Mouse (Mus musculus) forebrain, embryonic 10.5 days (tissue): Measurements from ENCODE around the gene Ubl5. TPM values are rescaled to one million over a fixed set of nuclear protein-coding genes. Genes with fewer than 3 reads are reported as not detected.
"Not testable (repeated sequence)": the region's sequence is repeated elsewhere in the genome, so short reads cannot be mapped to it uniquely, and the experiment has no call there.

Experiments
- DNase-seq: peaks from one replicate; pipeline ENCODE4 v3.0.0-alpha.2; 2017; ENCODE audit warnings: low spot score; ENCODE audit errors: extremely low spot score
- H3K27ac ChIP-seq: fragments of 300-500 bp; sonication (generic); 2 replicates; pipeline ENCODE4 v1.5.1; 2016; ENCODE audit warnings: mild to moderate bottlenecking
- H3K27me3 ChIP-seq: fragments of 300-500 bp; sonication (generic); 2 replicates; pipeline ENCODE4 v1.6.1; 2016; ENCODE audit warnings: mild to moderate bottlenecking; ENCODE audit not compliant: poor library complexity, severe bottlenecking
- H3K36me3 ChIP-seq: fragments of 300-500 bp; sonication (generic); replicated peaks from 2 replicates; pipeline ENCODE4 v1.6.1; 2016; ENCODE audit warnings: mild to moderate bottlenecking, moderate library complexity
- H3K4me1 ChIP-seq: fragments of 300-500 bp; sonication (generic); 2 replicates; pipeline ENCODE4 v1.6.1; 2016
- H3K4me3 ChIP-seq: fragments of 300-500 bp; sonication (generic); 2 replicates; pipeline ENCODE4 v1.5.1; 2016; ENCODE audit warnings: mild to moderate bottlenecking, moderate library complexity
- H3K9me3 ChIP-seq: fragments of 300-500 bp; sonication (generic); 2 replicates; pipeline ENCODE4 v1.6.1; 2016; ENCODE audit warnings: mild to moderate bottlenecking, moderate library complexity
- WGBS: fragments of 180-500 bp; shearing (Covaris S2); methylation state at CpG from one replicate; pipeline ENCODE4 v1.1.7; 2016; 5-methylcytosine and 5-hydroxymethylcytosine counted together
- polyA plus RNA-seq: library from polyadenylated mRNA; unstranded; fragments of >200 nt; fragmentation: Nextera tagmentation; extraction: Ambion mirVana; gene quantifications from 2 replicates; pipeline ENCODE4 v1.2.1, GENCODE M21; 2016

Ubl5 gene
- 356 and 383 TPM in 2 replicates for polyA plus RNA-seq

DNA sequence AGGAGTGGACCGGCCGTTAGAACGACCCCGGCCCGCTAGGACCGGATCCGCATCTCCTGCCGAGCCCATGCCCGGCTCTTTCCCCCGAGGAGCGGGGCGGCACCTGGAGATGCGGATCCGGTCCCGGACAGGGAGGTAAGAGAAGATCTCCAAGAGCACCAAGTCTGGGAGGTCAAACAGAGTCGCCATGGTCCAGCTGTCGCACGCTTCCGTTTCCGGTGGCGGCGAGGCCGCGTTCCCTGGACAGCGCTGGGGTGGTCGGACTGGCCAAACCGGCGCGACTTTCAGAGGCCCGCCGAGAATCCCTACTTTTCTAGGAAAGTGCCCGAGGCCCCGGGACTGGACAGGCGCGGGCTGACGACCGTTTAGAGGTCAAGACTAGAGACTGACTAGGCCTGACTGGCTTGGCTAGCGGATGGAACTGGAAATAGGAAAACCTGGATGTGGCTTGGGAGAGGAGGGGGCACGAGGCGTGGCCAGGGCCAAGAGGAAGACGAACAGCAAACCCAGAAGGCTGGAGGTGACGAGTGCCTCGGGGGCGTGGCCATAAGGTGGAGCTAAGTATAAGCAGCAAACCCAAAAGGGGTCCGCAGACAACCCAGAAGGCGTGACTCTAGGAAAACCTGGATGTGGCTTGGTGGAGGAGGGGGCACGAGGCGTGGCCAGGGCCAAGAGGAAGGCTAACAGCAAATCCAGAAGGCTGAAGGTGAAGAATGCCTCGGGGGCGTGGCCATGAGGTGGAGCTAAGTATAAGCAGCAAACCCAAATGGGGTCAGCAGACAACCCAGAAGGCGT is at the start of gene Ubl5:
TSS of gene Ubl5 (plus strand) at position 778 of the 795 bp plus-strand sequence.
- DNase-seq = peak; percentile 95
- Histone ChIP-seq H3K27me3 (no peaks in the 10 kb centered on the region), H3K36me3 (peaks cover 36% of the 10 kb centered on the region), H3K4me1 (peaks cover 45% of the 10 kb centered on the region), H3K9me3 (no peaks in the 10 kb centered on the region), H3K4me3 (peak within 1 kb of the TSS; percentile 86), H3K27ac (peak within 1 kb of the TSS; percentile 91)
- under 1% methylated on average over 51 of the region's 51 CpGs for WGBS

DNA sequence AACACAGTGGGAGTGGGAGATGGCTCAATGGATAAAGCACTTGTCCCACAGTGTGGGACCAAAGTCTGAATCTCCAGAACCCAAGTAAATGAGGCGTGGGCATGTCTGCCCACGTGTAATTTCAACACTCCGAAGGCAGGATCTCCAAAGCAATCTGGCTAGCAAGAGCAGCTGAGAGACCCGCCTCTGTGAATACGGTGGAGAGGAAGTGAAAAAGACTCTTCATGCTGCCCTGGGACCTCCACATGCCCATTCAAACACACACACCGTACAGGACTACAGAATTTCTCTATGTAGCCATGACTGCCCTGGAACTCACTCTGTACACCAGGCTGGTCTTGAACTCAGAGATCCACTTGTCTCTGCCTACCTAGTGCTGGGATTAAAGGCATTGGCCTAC is 41.4 kb upstream of the Ubl5 start:
- H3K4me1 ChIP-seq = 0 out of 2 replicates have a peak, but pooled peaks cover under 1% of the 10 kb centered on the region
- 81% methylated on average over 6 of the region's 6 CpGs for WGBS
- no peak for DNase-seq
- H3K27me3 ChIP-seq = no peaks in the 10 kb centered on the region
- no peaks in the 10 kb centered on the region for H3K9me3 ChIP-seq
- no peak overlapping the region for H3K27ac ChIP-seq
- no peak overlapping the region for H3K4me3 ChIP-seq
- H3K36me3 ChIP-seq = peaks cover 13% of the 10 kb centered on the region

DNA sequence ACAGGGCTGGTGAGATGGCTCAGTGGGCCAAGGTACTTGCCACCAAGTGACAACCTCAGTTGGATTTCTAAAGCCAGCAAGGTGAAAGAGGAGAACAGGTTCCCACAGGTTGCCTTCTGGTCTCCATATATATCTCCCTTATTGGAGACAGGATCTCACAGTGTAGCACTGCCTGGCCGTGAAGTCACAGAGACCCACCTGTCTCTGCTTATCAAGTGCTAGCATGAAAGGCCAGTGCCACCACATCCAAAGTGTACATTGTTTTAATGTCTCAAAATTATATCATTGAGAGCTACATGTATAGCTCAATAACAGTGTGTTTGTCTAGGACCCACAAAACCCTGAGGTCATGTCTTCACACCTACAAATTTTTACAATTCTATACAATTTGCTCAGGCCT is 36.4 kb upstream of the Ubl5 start:
- Histone ChIP-seq H3K36me3 (peaks cover 16% of the 10 kb centered on the region), H3K27me3 (no peaks in the 10 kb centered on the region), H3K27ac (0 out of 2 replicates have a peak overlapping the region, but pooled peaks have one; percentile 98), H3K4me1 (peaks cover 11% of the 10 kb centered on the region), H3K4me3 (peak overlapping the region; percentile 81), H3K9me3 (peaks cover 4% of the 10 kb centered on the region; the same call in 1 of the 2 replicates)
- 100% methylated on average over 1 of the region's 1 CpGs for WGBS
- DNase-seq = no peak

DNA sequence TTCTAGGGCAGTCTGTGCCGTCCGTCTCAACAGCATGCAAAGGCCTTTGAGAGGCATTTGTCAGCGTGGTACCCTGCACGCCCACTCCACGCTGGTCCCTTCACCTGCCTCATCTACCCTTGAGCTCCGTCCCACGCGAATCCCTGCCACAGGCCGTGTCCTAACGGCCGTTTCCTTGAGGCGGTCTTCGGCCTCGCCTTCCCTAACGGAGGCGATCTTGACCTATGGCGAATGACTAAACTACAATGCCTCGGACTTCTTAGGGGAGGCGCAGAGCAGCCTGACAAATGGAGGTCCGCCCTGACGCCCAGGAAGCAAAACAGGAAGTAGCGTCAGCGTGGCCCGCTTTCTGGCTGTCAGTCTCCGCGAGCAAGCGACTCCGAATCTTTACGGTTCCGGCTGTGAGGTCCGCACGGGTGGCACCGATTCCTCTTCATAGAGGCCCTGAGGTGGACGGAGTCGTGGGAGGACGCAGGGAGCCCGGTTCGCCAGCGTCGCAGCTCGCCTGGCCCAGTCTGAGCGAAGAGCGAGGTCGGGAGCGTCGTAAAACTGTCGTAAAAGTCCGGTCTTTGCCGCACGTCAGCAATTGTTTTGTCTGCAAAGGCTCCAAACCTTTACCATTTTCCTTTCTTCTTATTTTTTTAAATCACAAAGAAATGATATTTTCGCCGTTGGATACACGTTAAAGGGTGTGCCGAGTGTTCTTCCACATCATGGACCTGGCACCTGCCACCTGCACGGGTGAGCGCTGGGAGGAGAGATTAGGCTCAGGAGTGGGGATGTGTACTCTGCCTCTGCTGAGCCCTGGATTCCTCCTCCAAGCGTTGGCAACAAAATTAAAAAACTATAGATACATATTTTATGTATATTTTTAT is 35.3 kb upstream of the Ubl5 start:
- peak; percentile 92 for DNase-seq
- peak overlapping the region; percentile 98 for H3K27ac ChIP-seq
- under 1% methylated on average over 57 of the region's 57 CpGs for WGBS
- H3K4me1 ChIP-seq = peaks cover 11% of the 10 kb centered on the region
- H3K4me3 ChIP-seq = peak overlapping the region; percentile 81
- peaks cover 16% of the 10 kb centered on the region for H3K36me3 ChIP-seq
- H3K27me3 ChIP-seq = no peaks in the 10 kb centered on the region
- peaks cover 4% of the 10 kb centered on the region; the same call in 1 of the 2 replicates for H3K9me3 ChIP-seq

DNA sequence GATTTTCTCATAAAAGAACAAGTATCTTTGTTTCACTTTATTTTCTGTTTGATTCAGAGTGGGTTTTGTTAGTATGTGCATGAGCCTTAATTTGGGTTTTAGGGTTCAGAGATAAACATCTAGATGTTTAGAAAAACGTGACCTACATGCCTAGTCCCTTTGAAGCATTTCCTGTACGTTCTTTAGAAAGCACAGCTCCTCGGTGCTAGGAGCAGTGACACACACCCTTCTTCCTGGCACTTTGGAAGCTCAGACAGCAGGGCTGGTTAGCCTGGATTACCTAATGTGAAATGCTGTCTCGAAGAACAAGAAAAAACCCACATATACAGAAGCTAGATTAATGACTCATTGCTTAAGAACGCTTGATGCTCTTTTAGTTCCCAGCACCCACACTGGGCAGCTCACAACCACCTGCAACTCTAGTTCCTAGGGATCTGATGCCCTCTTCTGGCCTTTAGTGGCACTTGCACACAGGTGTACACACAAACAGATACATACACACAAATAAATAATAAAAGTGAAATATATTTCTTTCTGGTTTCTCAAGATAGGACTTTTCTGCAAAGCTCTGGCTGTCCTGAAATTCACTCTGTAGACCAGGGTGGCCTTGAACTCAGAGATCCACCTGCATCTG is 32.7 kb upstream of the Ubl5 start:
- Histone ChIP-seq H3K27ac (no peak overlapping the region), H3K4me3 (no peak overlapping the region), H3K27me3 (no peaks in the 10 kb centered on the region), H3K9me3 (peaks cover 4% of the 10 kb centered on the region; the same call in 1 of the 2 replicates), H3K4me1 (peaks cover 11% of the 10 kb centered on the region), H3K36me3 (peaks cover 16% of the 10 kb centered on the region)
- DNase-seq = no peak
- 89% methylated on average over 5 of the region's 5 CpGs for WGBS

DNA sequence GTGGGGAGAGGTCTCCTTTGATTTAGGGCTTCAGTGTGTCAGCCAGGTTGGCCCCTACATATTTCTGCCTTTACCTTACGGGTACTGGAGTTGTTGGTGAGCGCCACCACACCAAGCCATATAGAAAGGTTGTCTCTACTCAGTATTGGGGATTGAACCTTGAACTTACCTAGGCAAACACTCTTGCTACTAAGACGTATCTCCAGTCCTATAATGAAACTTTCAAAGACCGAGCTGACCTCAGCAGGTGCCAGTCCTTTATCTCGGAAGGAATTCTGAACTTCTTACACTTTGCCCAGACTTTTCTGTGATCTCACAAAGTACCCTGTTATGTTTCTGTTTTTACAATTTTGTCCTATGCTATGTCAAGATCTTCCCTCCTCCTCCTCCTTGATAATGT is 30.7 kb upstream of the Ubl5 start:
- H3K4me1 ChIP-seq = peaks cover 3% of the 10 kb centered on the region
- no peak for DNase-seq
- no peaks in the 10 kb centered on the region for H3K27me3 ChIP-seq
- WGBS = 87% methylated on average over 5 of the region's 5 CpGs
- H3K9me3 ChIP-seq = peaks cover 4% of the 10 kb centered on the region; the same call in 1 of the 2 replicates
- H3K27ac ChIP-seq = no peak overlapping the region
- H3K4me3 ChIP-seq = no peak overlapping the region
- H3K36me3 ChIP-seq = peaks cover 16% of the 10 kb centered on the region

DNA sequence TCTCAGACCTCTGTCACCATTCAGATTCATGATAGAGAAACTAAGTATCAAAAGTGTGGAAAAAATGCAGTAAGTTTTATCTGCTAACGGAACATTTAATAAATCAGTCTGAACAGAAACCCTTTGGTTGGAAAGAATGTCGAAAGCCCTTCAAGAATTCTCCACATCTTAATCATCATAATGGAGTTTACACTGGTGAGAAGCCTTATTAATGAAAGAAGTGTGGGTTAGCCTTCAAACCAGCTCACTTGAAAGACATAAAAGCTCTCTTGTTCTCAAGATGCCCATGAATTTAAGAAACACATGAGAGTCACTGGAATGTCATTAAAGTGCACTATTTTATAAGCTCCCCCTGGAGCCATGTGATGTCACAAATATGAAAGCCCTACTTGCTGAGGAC is 26.0 kb upstream of the Ubl5 start:
- DNase-seq = no peak
- Histone ChIP-seq H3K27me3 (no peaks in the 10 kb centered on the region), H3K9me3 (no peaks in the 10 kb centered on the region), H3K4me1 (no peaks in the 10 kb centered on the region), H3K36me3 (0 out of 2 replicates have a peak, but pooled peaks cover 3% of the 10 kb centered on the region), H3K4me3 (no peak overlapping the region), H3K27ac (no peak overlapping the region)
- WGBS = 87% methylated on average over 2 of the region's 2 CpGs

DNA sequence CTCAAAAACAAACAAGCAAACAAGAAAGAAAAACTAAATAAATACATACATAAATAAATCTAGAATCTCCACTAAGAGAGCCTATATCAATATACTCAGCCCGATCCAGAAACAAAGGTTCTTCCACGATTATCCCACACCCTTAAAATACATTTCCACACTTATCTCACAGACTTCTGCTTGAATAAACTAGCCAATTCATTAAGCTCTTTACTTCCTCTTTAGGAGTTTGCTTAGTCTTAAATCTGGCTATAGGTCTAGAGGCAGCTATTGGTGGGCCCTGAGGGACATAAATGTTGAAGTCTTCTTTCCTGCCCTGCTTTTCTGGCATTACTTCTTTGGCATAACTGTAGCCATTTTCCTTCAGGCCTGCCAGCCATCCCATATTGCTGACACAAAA is 11.3 kb upstream of the Ubl5 start:
- H3K36me3 ChIP-seq = 0 out of 2 replicates have a peak, but pooled peaks cover 4% of the 10 kb centered on the region
- no peak overlapping the region for H3K4me3 ChIP-seq
- no peak for DNase-seq
- H3K27me3 ChIP-seq = no peaks in the 10 kb centered on the region
- no peaks in the 10 kb centered on the region for H3K9me3 ChIP-seq
- H3K4me1 ChIP-seq = no peaks in the 10 kb centered on the region
- no peak overlapping the region for H3K27ac ChIP-seq
- WGBS = 95% methylated on average over 2 of the region's 2 CpGs

DNA sequence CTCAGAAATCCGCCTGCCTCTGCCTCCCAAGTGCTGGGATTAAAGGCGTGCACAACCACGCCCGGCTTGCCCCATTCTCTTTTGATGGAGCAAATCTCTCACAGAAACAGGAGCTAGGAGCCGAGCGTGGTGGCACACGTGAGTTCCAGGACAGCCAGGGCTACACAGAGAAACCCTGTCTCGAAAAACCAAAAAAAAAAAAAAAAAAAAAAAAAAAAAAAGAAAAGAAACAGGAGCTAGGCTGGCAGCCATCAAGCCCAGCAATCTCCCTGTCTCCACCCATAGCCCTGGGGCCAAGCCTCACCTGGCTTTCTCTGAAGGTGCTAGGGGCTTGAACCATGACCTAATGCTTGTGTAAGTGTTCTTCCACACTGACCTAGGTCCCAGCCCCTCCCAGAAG is 7.0 kb upstream of the Ubl5 start:
- H3K27me3 ChIP-seq, H3K27ac ChIP-seq, H3K4me1 ChIP-seq, H3K9me3 ChIP-seq, DNase-seq, H3K4me3 ChIP-seq: not testable (repeated sequence)
- 94% methylated on average over 8 of the region's 8 CpGs for WGBS
- peaks cover 30% of the 10 kb centered on the region for H3K36me3 ChIP-seq

DNA sequence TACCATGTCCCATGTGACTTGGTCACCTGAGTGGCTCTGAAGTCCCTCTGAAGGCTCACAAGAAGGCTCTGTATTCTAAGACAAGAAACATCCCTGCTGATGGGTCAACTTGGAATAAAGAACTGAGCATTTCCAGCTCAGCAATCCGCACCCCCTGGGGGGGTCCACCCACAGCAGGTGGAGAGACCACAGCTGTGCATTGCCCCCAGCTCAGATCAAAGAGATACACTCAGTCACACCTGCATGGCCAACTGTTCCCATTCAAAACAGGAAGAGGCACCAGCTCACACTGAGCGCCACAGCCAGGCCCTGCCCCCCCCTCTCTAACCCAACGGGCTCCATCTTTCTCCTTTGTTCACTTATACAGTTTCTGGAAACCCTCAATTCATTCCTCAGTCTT is 6.4 kb upstream of the Ubl5 start:
- Histone ChIP-seq H3K4me3 (no peak overlapping the region), H3K27ac (no peak overlapping the region), H3K9me3 (no peaks in the 10 kb centered on the region), H3K36me3 (peaks cover 30% of the 10 kb centered on the region), H3K27me3 (no peaks in the 10 kb centered on the region), H3K4me1 (peaks cover 7% of the 10 kb centered on the region)
- 84% methylated on average over 3 of the region's 3 CpGs for WGBS
- no peak for DNase-seq

DNA sequence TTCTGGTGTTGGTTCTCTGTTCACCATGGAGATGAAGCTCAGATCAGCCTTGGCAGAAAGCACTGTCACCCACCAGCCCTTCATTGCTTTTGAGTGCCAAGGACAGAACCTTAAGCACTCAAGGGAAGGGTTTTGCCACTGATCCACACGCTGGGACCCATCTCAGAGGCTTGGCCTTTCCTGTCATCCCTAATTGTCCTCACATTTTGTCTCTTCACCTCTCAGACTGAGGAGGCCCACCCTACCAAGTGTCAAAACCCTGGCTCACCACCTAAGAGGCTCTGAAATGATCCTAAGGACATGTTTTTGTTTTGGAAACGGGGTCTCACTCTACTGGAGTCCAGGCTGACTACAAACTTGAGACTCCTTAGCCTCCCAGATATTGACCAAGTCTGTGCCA is 5.9 kb upstream of the Ubl5 start:
- H3K36me3 ChIP-seq = peaks cover 30% of the 10 kb centered on the region
- H3K27me3 ChIP-seq = no peaks in the 10 kb centered on the region
- H3K4me3 ChIP-seq = no peak overlapping the region
- no peak overlapping the region for H3K27ac ChIP-seq
- no peak for DNase-seq
- H3K4me1 ChIP-seq = peaks cover 12% of the 10 kb centered on the region
- no peaks in the 10 kb centered on the region for H3K9me3 ChIP-seq
- WGBS = 97% methylated on average over 2 of the region's 2 CpGs

DNA sequence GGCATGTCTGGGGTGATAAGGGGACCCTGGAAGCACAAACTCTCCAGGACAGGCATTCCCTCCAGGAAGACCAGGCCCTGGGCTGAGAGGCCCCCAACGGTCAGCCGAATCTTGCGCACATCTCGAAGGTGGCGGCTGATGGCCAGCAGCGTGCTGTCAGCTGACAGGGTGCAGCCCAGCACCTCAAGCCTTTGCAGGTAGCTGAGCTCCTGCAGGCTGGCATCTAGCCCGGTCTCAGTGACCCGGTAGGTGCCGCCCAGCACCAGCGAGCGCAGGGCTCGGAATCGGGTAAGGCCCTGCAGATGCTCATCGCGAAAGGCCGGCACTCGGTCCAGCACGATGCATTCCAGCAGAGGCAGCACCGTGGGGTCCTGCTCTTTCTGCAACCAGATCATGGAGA is 4.1 kb upstream of the Ubl5 start:
- 96% methylated on average over 19 of the region's 19 CpGs for WGBS
- Histone ChIP-seq H3K27me3 (no peaks in the 10 kb centered on the region), H3K36me3 (peaks cover 30% of the 10 kb centered on the region), H3K27ac (no peak overlapping the region), H3K4me3 (no peak overlapping the region), H3K9me3 (no peaks in the 10 kb centered on the region), H3K4me1 (peaks cover 28% of the 10 kb centered on the region)
- DNase-seq = no peak
